Mouse (Mus musculus): Measurements from ENCODE around the gene Sap18b. TPM values are rescaled to one million over a fixed set of nuclear protein-coding genes. Genes with fewer than 3 reads are reported as not detected.

Sap18b gene
- total RNA-seq, 1 experiment, result 109 TPM

GRCm38 (mm10) chr8:95839289-95839688 lies 14.1 kb downstream of the Sap18b start:
- DNase-seq (ENCODE audit: low read depth, low spot score), result no peak
- no peak overlapping the region for H3K27ac ChIP-seq (ENCODE audit: insufficient read depth, low read depth, low read length, poor library complexity, severe bottlenecking)
- H3K36me3 ChIP-seq (ENCODE audit: control insufficient read depth, insufficient read depth, low read length, poor library complexity, severe bottlenecking), result peaks cover 26% of the 10 kb centered on the region
- no peaks in the 10 kb centered on the region for H3K9me3 ChIP-seq (ENCODE audit: control insufficient read depth, insufficient read depth, low read depth, low read length)
- TF ChIP-seq CHD2 (IDR thresholded peaks at IDR 0.05; ENCODE audit: low read depth, low read length) (no peak), ZC3H11A (IDR thresholded peaks at IDR 0.05; ENCODE audit: borderline replicate concordance, low read depth, low read length) (no peak), HCFC1 (IDR thresholded peaks at IDR 0.05; ENCODE audit: borderline replicate concordance, insufficient read depth, low read length) (no peak), MAFK (IDR thresholded peaks at IDR 0.05; ENCODE audit: insufficient read depth, low read depth, low read length) (no peak), ZNF384 (IDR thresholded peaks at IDR 0.05; ENCODE audit: low read depth, low read length) (no peak)
- in situ Hi-C loops (cut with MboI; ENCODE audit: low sequenced_read_pairs in 2 of 2, unreplicated experiment in 2 of 2), result no loop called here
- H3K4me1 ChIP-seq (ENCODE audit: control insufficient read depth in 2 of 2, insufficient read depth in 2 of 2, low read length in 2 of 2, poor library complexity in 1 of 2), result peaks cover under 1 to 19% of the 10 kb centered on the region in 2 experiments; a peak in 1 of 4 replicates
- no peak overlapping the region for H3K9ac ChIP-seq (ENCODE audit: insufficient read depth, low read depth, low read length, poor library complexity, severe bottlenecking)
- no peak overlapping the region for H3K4me3 ChIP-seq (ENCODE audit: insufficient read depth in 1 of 2, low read depth in 1 of 2, low read length in 2 of 2, poor library complexity in 1 of 2, severe bottlenecking in 1 of 2)

GRCm38 (mm10) chr8:95841436-95841835 lies 16.3 kb downstream of the Sap18b start:
- peaks cover 28% of the 10 kb centered on the region for H3K36me3 ChIP-seq (ENCODE audit: control insufficient read depth, insufficient read depth, low read length, poor library complexity, severe bottlenecking)
- in situ Hi-C loops (cut with MboI; ENCODE audit: low sequenced_read_pairs in 2 of 2, unreplicated experiment in 2 of 2), result no loop called here
- TF ChIP-seq ZNF384 (IDR thresholded peaks at IDR 0.05; ENCODE audit: low read depth, low read length), result no peak
- TF ChIP-seq ZC3H11A (IDR thresholded peaks at IDR 0.05; ENCODE audit: borderline replicate concordance, low read depth, low read length), result no peak
- no peak for TF ChIP-seq HCFC1 (IDR thresholded peaks at IDR 0.05; ENCODE audit: borderline replicate concordance, insufficient read depth, low read length)
- TF ChIP-seq MAFK (IDR thresholded peaks at IDR 0.05; ENCODE audit: insufficient read depth, low read depth, low read length), result no peak
- TF ChIP-seq CHD2 (IDR thresholded peaks at IDR 0.05; ENCODE audit: low read depth, low read length), result no peak
- no peak overlapping the region for H3K27ac ChIP-seq (ENCODE audit: insufficient read depth, low read depth, low read length, poor library complexity, severe bottlenecking)
- H3K4me3 ChIP-seq (ENCODE audit: insufficient read depth in 1 of 2, low read depth in 1 of 2, low read length in 2 of 2, poor library complexity in 1 of 2, severe bottlenecking in 1 of 2), result no peak overlapping the region
- H3K9ac ChIP-seq (ENCODE audit: insufficient read depth, low read depth, low read length, poor library complexity, severe bottlenecking), result no peak overlapping the region
- peaks cover 0 to 19% of the 10 kb centered on the region in 2 experiments; a peak in 1 of 4 replicates for H3K4me1 ChIP-seq (ENCODE audit: control insufficient read depth in 2 of 2, insufficient read depth in 2 of 2, low read length in 2 of 2, poor library complexity in 1 of 2)
- no peaks in the 10 kb centered on the region for H3K9me3 ChIP-seq (ENCODE audit: control insufficient read depth, insufficient read depth, low read depth, low read length)
- no peak for DNase-seq (ENCODE audit: low read depth, low spot score)

DNA sequence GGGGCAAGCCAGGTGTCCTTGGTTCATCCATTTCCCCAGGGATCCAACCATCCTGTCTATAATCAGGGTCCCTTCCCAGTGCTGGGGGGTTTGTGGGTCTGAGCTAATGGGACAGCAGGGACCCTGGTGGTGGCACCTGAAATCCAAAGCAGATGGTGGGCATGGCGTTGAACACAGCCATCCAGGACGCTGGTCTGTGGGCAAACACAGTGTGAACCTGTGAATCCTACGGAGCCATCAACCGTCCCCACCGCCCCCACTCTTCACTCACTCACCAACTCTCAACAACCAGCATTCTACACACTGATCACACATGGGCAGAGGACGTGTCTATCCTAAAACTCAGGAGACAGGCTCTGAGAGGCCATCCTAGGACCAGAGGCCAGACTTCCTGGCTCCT lies 18.8 kb downstream of the Sap18b start:
- TF ChIP-seq MAFK (IDR thresholded peaks at IDR 0.05; ENCODE audit: insufficient read depth, low read depth, low read length), result no peak
- Histone ChIP-seq H3K4me3 (ENCODE audit: insufficient read depth in 1 of 2, low read depth in 1 of 2, low read length in 2 of 2, poor library complexity in 1 of 2, severe bottlenecking in 1 of 2) (no peak overlapping the region), H3K9me3 (ENCODE audit: control insufficient read depth, insufficient read depth, low read depth, low read length) (no peaks in the 10 kb centered on the region), H3K27ac (ENCODE audit: insufficient read depth, low read depth, low read length, poor library complexity, severe bottlenecking) (no peak overlapping the region), H3K9ac (ENCODE audit: insufficient read depth, low read depth, low read length, poor library complexity, severe bottlenecking) (no peak overlapping the region), H3K4me1 (ENCODE audit: control insufficient read depth in 2 of 2, insufficient read depth in 2 of 2, low read length in 2 of 2, poor library complexity in 1 of 2) (peaks cover 3 to 15% of the 10 kb centered on the region in 2 experiments; a peak in 3 of 4 replicates), H3K36me3 (ENCODE audit: control insufficient read depth, insufficient read depth, low read length, poor library complexity, severe bottlenecking) (peaks cover 25% of the 10 kb centered on the region)
- DNase-seq (ENCODE audit: low read depth, low spot score), result no peak
- in situ Hi-C loops (cut with MboI; ENCODE audit: low sequenced_read_pairs in 2 of 2, unreplicated experiment in 2 of 2), result no loop called here

- peaks cover 3 to 18% of the 10 kb centered on the region in 2 experiments; a peak in 3 of 4 replicates for H3K4me1 ChIP-seq (ENCODE audit: control insufficient read depth in 2 of 2, insufficient read depth in 2 of 2, low read length in 2 of 2, poor library complexity in 1 of 2)
- no peak for TF ChIP-seq ZC3H11A (IDR thresholded peaks at IDR 0.05; ENCODE audit: borderline replicate concordance, low read depth, low read length)
- TF ChIP-seq ZNF384 (IDR thresholded peaks at IDR 0.05; ENCODE audit: low read depth, low read length), result no peak
- TF ChIP-seq HCFC1 (IDR thresholded peaks at IDR 0.05; ENCODE audit: borderline replicate concordance, insufficient read depth, low read length), result no peak
- TF ChIP-seq CHD2 (IDR thresholded peaks at IDR 0.05; ENCODE audit: low read depth, low read length), result no peak
- no peak for TF ChIP-seq MAFK (IDR thresholded peaks at IDR 0.05; ENCODE audit: insufficient read depth, low read depth, low read length)
- peaks cover 23% of the 10 kb centered on the region; the same call in 1 of the 2 replicates for H3K36me3 ChIP-seq (ENCODE audit: control insufficient read depth, insufficient read depth, low read length, poor library complexity, severe bottlenecking)
- in situ Hi-C loops (cut with MboI; ENCODE audit: low sequenced_read_pairs in 2 of 2, unreplicated experiment in 2 of 2), result no loop called here
- no peak overlapping the region for H3K4me3 ChIP-seq (ENCODE audit: insufficient read depth in 1 of 2, low read depth in 1 of 2, low read length in 2 of 2, poor library complexity in 1 of 2, severe bottlenecking in 1 of 2)
- H3K27ac ChIP-seq (ENCODE audit: insufficient read depth, low read depth, low read length, poor library complexity, severe bottlenecking), result no peak overlapping the region
- H3K9ac ChIP-seq (ENCODE audit: insufficient read depth, low read depth, low read length, poor library complexity, severe bottlenecking), result no peak overlapping the region
- DNase-seq (ENCODE audit: low read depth, low spot score), result no peak
- no peaks in the 10 kb centered on the region for H3K9me3 ChIP-seq (ENCODE audit: control insufficient read depth, insufficient read depth, low read depth, low read length)
Measured at GRCm38 (mm10) chr8:95845026-95845425, 19.9 kb downstream of the Sap18b start.

DNA sequence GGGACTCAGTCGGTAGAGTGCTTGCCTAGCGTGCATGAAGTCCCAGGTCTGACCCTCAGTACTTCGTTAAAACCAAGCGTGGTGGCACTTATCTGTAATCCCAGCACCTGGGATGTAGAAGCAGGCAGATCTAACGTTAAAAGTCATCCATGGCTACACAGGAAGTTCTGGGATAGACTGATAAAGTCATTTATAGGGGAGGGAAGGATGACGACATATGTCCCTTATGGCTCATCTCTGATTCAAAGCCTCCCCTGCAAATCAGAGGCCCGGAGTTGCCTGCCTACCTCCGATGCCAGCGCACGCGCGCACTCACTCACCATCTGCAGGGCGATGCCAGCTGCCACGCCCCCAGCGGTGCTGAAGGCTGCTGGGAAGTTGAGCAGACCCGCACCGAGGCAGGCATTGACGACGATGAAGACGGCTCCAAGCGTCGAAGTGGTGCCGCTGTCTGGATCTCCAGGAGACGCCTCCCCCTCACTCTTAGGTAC lies 23.0 kb downstream of the Sap18b start:
- in situ Hi-C loops (cut with MboI; ENCODE audit: low sequenced_read_pairs in 2 of 2, unreplicated experiment in 2 of 2), result no loop called here
- H3K4me3 ChIP-seq (ENCODE audit: insufficient read depth in 1 of 2, low read depth in 1 of 2, low read length in 2 of 2, poor library complexity in 1 of 2, severe bottlenecking in 1 of 2), result peak overlapping the region; percentile 8 to 9; a peak in 3 of 4 replicates
- DNase-seq (ENCODE audit: low read depth, low spot score), result no peak
- peaks cover 4 to 15% of the 10 kb centered on the region in 2 experiments; a peak in 3 of 4 replicates for H3K4me1 ChIP-seq (ENCODE audit: control insufficient read depth in 2 of 2, insufficient read depth in 2 of 2, low read length in 2 of 2, poor library complexity in 1 of 2)
- H3K36me3 ChIP-seq (ENCODE audit: control insufficient read depth, insufficient read depth, low read length, poor library complexity, severe bottlenecking), result peaks cover 16% of the 10 kb centered on the region; the same call in 1 of the 2 replicates
- no peak overlapping the region for H3K27ac ChIP-seq (ENCODE audit: insufficient read depth, low read depth, low read length, poor library complexity, severe bottlenecking)
- TF ChIP-seq ZNF384 (IDR thresholded peaks at IDR 0.05; ENCODE audit: low read depth, low read length) (no peak), CHD2 (IDR thresholded peaks at IDR 0.05; ENCODE audit: low read depth, low read length) (no peak), MAFK (IDR thresholded peaks at IDR 0.05; ENCODE audit: insufficient read depth, low read depth, low read length) (no peak), ZC3H11A (IDR thresholded peaks at IDR 0.05; ENCODE audit: borderline replicate concordance, low read depth, low read length) (no peak), HCFC1 (IDR thresholded peaks at IDR 0.05; ENCODE audit: borderline replicate concordance, insufficient read depth, low read length) (no peak)
- no peaks in the 10 kb centered on the region for H3K9me3 ChIP-seq (ENCODE audit: control insufficient read depth, insufficient read depth, low read depth, low read length)
- H3K9ac ChIP-seq (ENCODE audit: insufficient read depth, low read depth, low read length, poor library complexity, severe bottlenecking), result 0 out of 2 replicates have a peak overlapping the region, but pooled peaks have one; percentile 9

Measured in ES-E14 (cell line).